Mouse (Mus musculus): ENCODE results near the gene Spats1. TPM values are rescaled to one million over a fixed set of nuclear protein-coding genes. Genes with fewer than 3 reads are reported as not detected.

Gene Spats1
- polyA plus RNA-seq, 1 experiment from 2014 or later = 1.4 TPM

DNA sequence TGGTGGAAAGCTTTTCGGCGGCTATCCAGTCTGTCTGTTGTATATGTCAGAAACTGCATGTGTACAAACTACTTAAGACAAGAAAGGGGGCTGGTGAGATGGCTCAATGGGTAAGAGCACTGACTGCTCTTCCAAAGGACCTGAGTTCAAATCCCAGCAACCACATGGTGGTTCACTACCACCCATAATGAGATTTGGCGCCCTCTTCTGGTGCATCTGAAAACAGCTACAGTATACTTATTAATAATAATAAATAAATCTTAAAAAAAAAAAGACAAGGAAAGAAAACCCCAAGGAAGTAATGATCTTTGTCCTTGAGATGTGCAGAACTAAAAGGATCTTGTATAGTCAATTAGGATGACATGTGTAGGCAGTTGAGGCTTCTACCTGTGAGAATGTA is 77.7 kb downstream of the Spats1 start:
- H3K4me1 ChIP-seq (replicated peaks) = no peaks in the 10 kb centered on the region
- H3K27me3 ChIP-seq = no peaks in the 10 kb centered on the region
- no peak overlapping the region for H3K27ac ChIP-seq
- no peak for ATAC-seq
- 76% methylated on average over 3 of the region's 3 CpGs for WGBS
- H3K9ac ChIP-seq (replicated peaks) = no peak overlapping the region
- no peak overlapping the region for H3K4me2 ChIP-seq (replicated peaks)
- H3K9me3 ChIP-seq = no peaks in the 10 kb centered on the region
- no peak overlapping the region for H3K4me3 ChIP-seq (replicated peaks)
- peaks cover 33% of the 10 kb centered on the region for H3K36me3 ChIP-seq

DNA sequence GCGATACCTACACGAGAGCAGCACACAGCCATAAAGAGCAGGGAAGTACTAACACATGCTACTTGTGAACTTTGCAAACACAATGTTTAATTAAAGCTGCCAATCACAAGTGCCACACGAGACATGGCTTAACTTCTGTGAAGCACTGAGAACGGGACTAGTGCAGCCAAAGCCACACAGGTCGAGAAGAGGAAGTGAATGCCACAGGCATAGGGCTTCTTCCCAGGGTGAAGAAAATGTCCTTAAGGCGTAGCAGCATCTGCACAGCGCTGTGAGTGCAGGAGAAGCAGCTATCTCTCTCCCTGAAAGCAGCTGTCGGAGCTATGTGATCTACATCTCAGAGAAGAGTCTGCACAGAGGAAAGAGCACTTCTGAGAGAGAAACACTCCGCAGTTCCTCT is 80.6 kb downstream of the Spats1 start:
- no peak overlapping the region for H3K27ac ChIP-seq
- H3K36me3 ChIP-seq = peaks cover 53% of the 10 kb centered on the region
- 85% methylated on average over 9 of the region's 9 CpGs for WGBS
- H3K4me1 ChIP-seq (replicated peaks) = no peaks in the 10 kb centered on the region
- no peak overlapping the region for H3K4me2 ChIP-seq (replicated peaks)
- H3K4me3 ChIP-seq (replicated peaks) = no peak overlapping the region
- H3K9ac ChIP-seq (replicated peaks) = no peak overlapping the region
- H3K27me3 ChIP-seq = no peaks in the 10 kb centered on the region
- ATAC-seq = no peak
- H3K9me3 ChIP-seq = no peaks in the 10 kb centered on the region

DNA sequence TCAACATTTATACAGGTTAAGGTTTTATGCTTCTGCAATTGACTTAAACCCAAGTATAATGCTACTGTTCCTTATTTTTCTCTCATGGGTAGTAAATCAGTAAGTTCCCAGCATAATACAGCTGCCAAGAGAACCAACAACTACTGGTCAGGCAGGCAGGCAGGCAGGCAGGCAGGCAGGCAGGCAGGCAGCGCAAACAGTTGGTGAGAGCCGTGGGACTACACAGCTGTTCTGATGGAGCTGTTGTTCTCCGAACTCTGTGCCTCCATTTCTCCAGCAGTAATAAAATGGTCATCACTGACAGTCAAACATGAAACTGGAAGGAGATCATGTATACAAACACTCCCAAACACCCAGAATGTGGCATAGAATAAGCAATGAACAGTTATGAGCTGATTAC is 81.5 kb downstream of the Spats1 start:
- WGBS = 88% methylated on average over 3 of the region's 3 CpGs
- no peaks in the 10 kb centered on the region for H3K9me3 ChIP-seq
- no peaks in the 10 kb centered on the region for H3K27me3 ChIP-seq
- H3K36me3 ChIP-seq = peaks cover 52% of the 10 kb centered on the region
- no peak overlapping the region for H3K4me3 ChIP-seq (replicated peaks)
- ATAC-seq = no peak
- H3K9ac ChIP-seq (replicated peaks) = no peak overlapping the region
- H3K4me1 ChIP-seq (replicated peaks) = no peaks in the 10 kb centered on the region
- H3K27ac ChIP-seq = no peak overlapping the region
- no peak overlapping the region for H3K4me2 ChIP-seq (replicated peaks)

Other genes with a start within 250 kb of the Spats1 start
- 70.8 and 74.8 TPM in 2 replicates for gene Cdc5l, start 41.7 kb downstream of the Spats1 start, polyA plus RNA-seq (2015; fragmentation: Nextera tagmentation; extraction: Ambion mirVana)
- gene Aars2, start 31.4 kb upstream of the Spats1 start, polyA plus RNA-seq (2015; fragmentation: Nextera tagmentation; extraction: Ambion mirVana) = 17.6 and 19.4 TPM in 2 replicates
- 2.6 and 2.7 TPM in 2 replicates for gene Tcte1, start 48.0 kb upstream of the Spats1 start, polyA plus RNA-seq (2015; fragmentation: Nextera tagmentation; extraction: Ambion mirVana)
- gene Tmem151b, start 74.3 kb upstream of the Spats1 start, polyA plus RNA-seq (2015; fragmentation: Nextera tagmentation; extraction: Ambion mirVana) = 23.5 and 25.5 TPM in 2 replicates
- 5.2 and 7.1 TPM in 2 replicates for gene Nfkbie, start 80.3 kb upstream of the Spats1 start, polyA plus RNA-seq (2015; fragmentation: Nextera tagmentation; extraction: Ambion mirVana)
- 89.2 and 95.3 TPM in 2 replicates for gene Slc35b2, start 88.5 kb upstream of the Spats1 start, polyA plus RNA-seq (2015; fragmentation: Nextera tagmentation; extraction: Ambion mirVana)
- 1,587 and 1,677 TPM in 2 replicates for gene Hsp90ab1, start 97.9 kb upstream of the Spats1 start, polyA plus RNA-seq (2015; fragmentation: Nextera tagmentation; extraction: Ambion mirVana)
- 29.7 and 30.4 TPM in 2 replicates for gene Slc29a1, start 124.2 kb upstream of the Spats1 start, polyA plus RNA-seq (2015; fragmentation: Nextera tagmentation; extraction: Ambion mirVana)
- not detected in 2 replicates for gene Mymx, start 126.7 kb upstream of the Spats1 start, polyA plus RNA-seq (2015; fragmentation: Nextera tagmentation; extraction: Ambion mirVana)
- 0.52 and 0.92 TPM in 2 replicates for gene Capn11, start 183.9 kb upstream of the Spats1 start, polyA plus RNA-seq (2015; fragmentation: Nextera tagmentation; extraction: Ambion mirVana)
- gene Mrpl14, start 210.9 kb upstream of the Spats1 start, polyA plus RNA-seq (2015; fragmentation: Nextera tagmentation; extraction: Ambion mirVana) = 115 and 121 TPM in 2 replicates
- 124 and 133 TPM in 2 replicates for gene Tmem63b, start 211.5 kb upstream of the Spats1 start, polyA plus RNA-seq (2015; fragmentation: Nextera tagmentation; extraction: Ambion mirVana)